Mouse (Mus musculus) MEL (cell line): ENCODE measurements around the gene Stam. TPM values are rescaled to one million over a fixed set of nuclear protein-coding genes. Genes with fewer than 3 reads are reported as not detected.

Source experiments
- DNase-seq: peaks from one replicate; pipeline ENCODE4 v3.0.0; 2011; ENCODE audit warnings: low read depth, low spot score
- H3K27ac ChIP-seq: 2 replicates; pipeline ENCODE4 v1.5.1; 2012; ENCODE audit warnings: low read depth, mild to moderate bottlenecking, control low read depth, low read length, moderate library complexity; ENCODE audit not compliant: control insufficient read depth
- H3K27me3 ChIP-seq, 2 experiments: fragments of 150-350 bp in 1 of 2; sonication (generic) in 1 of 2; 2 replicates each; pipeline ENCODE4 v1.6.1; 2012; ENCODE audit warnings: low read length in 2 of 2, mild to moderate bottlenecking in 2 of 2, improper control_type of control experiment in 1 of 2, moderate library complexity in 1 of 2; ENCODE audit not compliant: insufficient read depth in 2 of 2, control insufficient read depth in 1 of 2
- H3K36me3 ChIP-seq, 2 experiments: 2 replicates each; pipeline ENCODE4 v1.6.1; 2012 to 2014; ENCODE audit warnings: low read length in 2 of 2, improper control_type of control experiment in 1 of 2, inconsistent platforms in 1 of 2, mild to moderate bottlenecking in 1 of 2; ENCODE audit not compliant: insufficient read depth in 2 of 2, control insufficient read depth in 1 of 2
- H3K4me1 ChIP-seq, 2 experiments: fragments of 150-350 bp in 1 of 2; sonication (generic) in 1 of 2; 2 replicates each; pipeline ENCODE4 v1.6.1; 2012; ENCODE audit warnings: low read length in 2 of 2, improper control_type of control experiment in 1 of 2, mild to moderate bottlenecking in 1 of 2; ENCODE audit not compliant: insufficient read depth in 2 of 2, control insufficient read depth in 1 of 2
- H3K4me3 ChIP-seq, 2 experiments: fragments of 150-350 bp in 1 of 2; sonication (generic) in 1 of 2; 2 replicates each; pipeline ENCODE4 v1.5.1; 2012; ENCODE audit warnings: low read depth in 2 of 2, low read length in 2 of 2, mild to moderate bottlenecking in 2 of 2, moderate library complexity in 2 of 2, control low read depth in 1 of 2, improper control_type of control experiment in 1 of 2; ENCODE audit not compliant: control insufficient read depth in 1 of 2, insufficient read depth in 1 of 2
- H3K79me2 ChIP-seq: 2 replicates; pipeline ENCODE4 v1.6.1; 2012; ENCODE audit warnings: mild to moderate bottlenecking, low read length, moderate library complexity; ENCODE audit not compliant: control insufficient read depth, poor library complexity, insufficient read depth
- H3K9ac ChIP-seq: 2 replicates; pipeline ENCODE4 v1.6.1; 2012; ENCODE audit warnings: low read depth, mild to moderate bottlenecking, control low read depth, low read length, moderate library complexity; ENCODE audit not compliant: control insufficient read depth, poor library complexity, severe bottlenecking
- H3K9me3 ChIP-seq: fragments of 150-350 bp; sonication (generic); replicated peaks from 2 replicates; pipeline ENCODE4 v1.6.1; 2012; ENCODE audit warnings: mild to moderate bottlenecking, low read length, improper control_type of control experiment, moderate library complexity; ENCODE audit not compliant: insufficient read depth
- CHD1 ChIP-seq: IDR thresholded peaks from 2 replicates; pipeline ENCODE4 v1.6.1; 2012; ENCODE audit warnings: low read depth, mild to moderate bottlenecking, inconsistent platforms, low read length, improper control_type of control experiment
- CHD2 ChIP-seq: IDR thresholded peaks from 2 replicates; pipeline ENCODE4 v1.6.1; 2011; ENCODE audit warnings: low read length, improper control_type of control experiment
- CTCF ChIP-seq, 3 experiments: IDR thresholded peaks in 2 of 3; conservative IDR thresholded peaks in 1 of 3; 2 replicates each; pipeline ENCODE4 v1.5.1; 2011 to 2012; ENCODE audit warnings: low read length in 3 of 3, low read depth in 2 of 3, mild to moderate bottlenecking in 2 of 3, improper control_type of control experiment in 1 of 3, inconsistent platforms in 1 of 3, mixed read lengths in 1 of 3, moderate library complexity in 1 of 3; ENCODE audit not compliant: control insufficient read depth in 1 of 3, insufficient read depth in 1 of 3, poor library complexity in 1 of 3, severe bottlenecking in 1 of 3
- ELF1 ChIP-seq: IDR thresholded peaks from 2 replicates; pipeline ENCODE4 v1.6.1; 2014; ENCODE audit warnings: low read depth, mild to moderate bottlenecking, inconsistent platforms, low read length, improper control_type of control experiment, moderate library complexity
- EP300 ChIP-seq, 2 experiments: IDR thresholded peaks; 2 replicates each; pipeline ENCODE4 v1.6.1; 2011; ENCODE audit warnings: improper control_type of control experiment in 2 of 2, low read length in 2 of 2, low read depth in 1 of 2, mild to moderate bottlenecking in 1 of 2
- ETS1 ChIP-seq: IDR thresholded peaks from 2 replicates; pipeline ENCODE4 v1.6.1; 2012; ENCODE audit warnings: low read depth, mild to moderate bottlenecking, inconsistent platforms, low read length, improper control_type of control experiment, moderate library complexity
- HCFC1 ChIP-seq: IDR thresholded peaks from 2 replicates; pipeline ENCODE4 v1.6.1; 2012; ENCODE audit warnings: low read depth, mild to moderate bottlenecking, inconsistent platforms, low read length, improper control_type of control experiment, moderate library complexity
- JUND ChIP-seq: IDR thresholded peaks from 2 replicates; pipeline ENCODE4 v1.6.1; 2011; ENCODE audit warnings: low read depth, mild to moderate bottlenecking, improper control_type of control experiment, low read length
- KAT2A ChIP-seq: conservative IDR thresholded peaks from 2 replicates; pipeline ENCODE4 v1.6.1; 2012; ENCODE audit warnings: low read depth, low read length, improper control_type of control experiment, inconsistent platforms
- MAX ChIP-seq: IDR thresholded peaks from 2 replicates; pipeline ENCODE4 v1.6.1; 2011; ENCODE audit warnings: low read length, improper control_type of control experiment
- MEF2A ChIP-seq: IDR thresholded peaks from 2 replicates; pipeline ENCODE4 v1.6.1; 2014; ENCODE audit warnings: low read depth, mild to moderate bottlenecking, inconsistent platforms, low read length, improper control_type of control experiment; ENCODE audit not compliant: poor library complexity, insufficient replicate concordance, severe bottlenecking; ENCODE audit errors: extremely low read depth
- MXI1 ChIP-seq: IDR thresholded peaks from 2 replicates; pipeline ENCODE4 v1.6.1; 2011; ENCODE audit warnings: mild to moderate bottlenecking, low read depth, low read length, improper control_type of control experiment
- MYB ChIP-seq: IDR thresholded peaks from 2 replicates; pipeline ENCODE4 v1.6.1; 2011; ENCODE audit warnings: mild to moderate bottlenecking, low read depth, low read length, improper control_type of control experiment
- MYC ChIP-seq: IDR thresholded peaks from 2 replicates; pipeline ENCODE4 v1.6.1; 2011; ENCODE audit warnings: low read depth, mild to moderate bottlenecking, low read length, improper control_type of control experiment, moderate library complexity
- NELFE ChIP-seq: IDR thresholded peaks from 2 replicates; pipeline ENCODE4 v1.6.1; 2011; ENCODE audit warnings: low read depth, low read length, improper control_type of control experiment
- NRF1 ChIP-seq: IDR thresholded peaks from 2 replicates; pipeline ENCODE4 v1.6.1; 2014; ENCODE audit warnings: low read depth, mild to moderate bottlenecking, inconsistent platforms, low read length, improper control_type of control experiment, moderate library complexity; ENCODE audit not compliant: poor library complexity, insufficient read depth, severe bottlenecking
- POLR2A ChIP-seq, 2 experiments: IDR thresholded peaks; 2 replicates each; pipeline ENCODE4 v1.6.1; 2011 to 2012; ENCODE audit warnings: low read length in 2 of 2, mild to moderate bottlenecking in 2 of 2, control low read depth in 1 of 2, improper control_type of control experiment in 1 of 2, low read depth in 1 of 2, moderate library complexity in 1 of 2; ENCODE audit not compliant: control insufficient read depth in 1 of 2, insufficient read depth in 1 of 2, poor library complexity in 1 of 2
- POLR2AphosphoS2 ChIP-seq: IDR thresholded peaks from 2 replicates; pipeline ENCODE4 v1.6.1; 2011; ENCODE audit warnings: low read length, improper control_type of control experiment
- RAD21 ChIP-seq: IDR thresholded peaks from 2 replicates; pipeline ENCODE4 v1.6.1; 2011; ENCODE audit warnings: mild to moderate bottlenecking, low read depth, low read length, improper control_type of control experiment
- RCOR1 ChIP-seq: IDR thresholded peaks from 2 replicates; pipeline ENCODE4 v1.6.1; 2012; ENCODE audit warnings: low read depth, mild to moderate bottlenecking, inconsistent platforms, low read length, improper control_type of control experiment
- SIN3A ChIP-seq: IDR thresholded peaks from 2 replicates; pipeline ENCODE4 v1.6.1; 2012; ENCODE audit warnings: low read length, improper control_type of control experiment, inconsistent platforms
- TAL1 ChIP-seq: IDR thresholded peaks from 2 replicates; pipeline ENCODE4 v1.6.1; 2012; ENCODE audit warnings: mild to moderate bottlenecking, inconsistent platforms, low read length, moderate library complexity, mixed read lengths
- TCF12 ChIP-seq: IDR thresholded peaks from 2 replicates; pipeline ENCODE4 v1.6.1; 2014; ENCODE audit warnings: low read depth, mild to moderate bottlenecking, inconsistent platforms, low read length, improper control_type of control experiment, moderate library complexity
- UBTF ChIP-seq: IDR thresholded peaks from 2 replicates; pipeline ENCODE4 v1.6.1; 2012; ENCODE audit warnings: low read depth, mild to moderate bottlenecking, inconsistent platforms, low read length, improper control_type of control experiment, moderate library complexity, borderline replicate concordance; ENCODE audit not compliant: insufficient read depth
- USF1 ChIP-seq: IDR thresholded peaks from 2 replicates; pipeline ENCODE4 v1.6.1; 2014; ENCODE audit warnings: low read depth, mild to moderate bottlenecking, inconsistent platforms, low read length, improper control_type of control experiment, moderate library complexity
- ZKSCAN1 ChIP-seq: IDR thresholded peaks from 2 replicates; pipeline ENCODE4 v1.6.1; 2012; ENCODE audit warnings: low read depth, mild to moderate bottlenecking, inconsistent platforms, low read length, improper control_type of control experiment, moderate library complexity
- ZMIZ1 ChIP-seq: IDR thresholded peaks from 2 replicates; pipeline ENCODE4 v1.6.1; 2012; ENCODE audit warnings: low read depth, mild to moderate bottlenecking, inconsistent platforms, low read length, improper control_type of control experiment, moderate library complexity
- ZNF384 ChIP-seq: IDR thresholded peaks from 2 replicates; pipeline ENCODE4 v1.6.1; 2012; ENCODE audit warnings: low read depth, mild to moderate bottlenecking, inconsistent platforms, low read length, improper control_type of control experiment
- polyA plus RNA-seq, 2 experiments: library from polyadenylated mRNA; stranded (reverse) in 1 of 2; unstranded in 1 of 2; fragments of >175 nt in 1 of 2; fragments of >200 nt in 1 of 2; gene quantifications; 2 replicates each; pipeline versions ENCODE4 v1.2.1 to v1.2.4; 2012; ENCODE audit warnings: low replicate concordance in 2 of 2, low read depth in 1 of 2; ENCODE audit not compliant: insufficient read length in 2 of 2, insufficient read depth in 1 of 2, missing spikeins in 1 of 2
- total RNA-seq: library from RNA; depleted of rRNA; stranded (reverse); fragments of 300-350 nt; gene quantifications from 2 replicates; pipeline ENCODE4 v1.2.3, GENCODE M21; 2012

Gene Stam
- total and polyA plus RNA-seq, 3 experiments: 24.5 to 466 (median 29.6) TPM

DNA sequence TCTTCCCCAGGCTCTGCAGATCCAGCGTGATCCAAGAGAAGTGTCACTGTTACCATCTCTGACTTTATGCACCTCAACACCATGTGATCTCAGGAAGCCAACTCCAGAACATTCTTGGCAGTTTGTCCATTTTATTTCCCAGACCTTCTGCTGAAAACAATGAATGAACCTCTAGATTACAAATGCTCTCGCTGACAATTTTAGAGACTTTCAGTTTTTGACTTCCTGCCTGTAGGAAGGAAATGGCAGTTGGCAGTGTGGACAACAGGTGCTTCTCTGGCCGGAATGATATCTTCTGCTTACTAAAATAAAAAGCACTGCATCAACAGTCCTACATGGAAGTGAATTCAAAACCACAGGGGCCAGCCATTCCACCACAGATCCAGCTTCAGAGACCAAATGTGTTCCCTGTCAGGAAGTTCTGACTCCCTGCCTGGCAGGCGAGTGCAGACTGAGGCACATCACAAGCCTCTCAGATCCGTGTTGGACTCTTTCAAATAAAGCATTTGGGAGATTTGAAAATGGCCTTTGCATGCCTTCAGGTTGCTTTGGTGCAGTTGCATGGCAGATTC, 90.6 kb downstream of the Stam start:
- DNase-seq: no peak
- H3K4me3 ChIP-seq: no peak overlapping the region
- no peaks in the 10 kb centered on the region for H3K9me3 ChIP-seq
- no peaks in the 10 kb centered on the region for H3K27me3 ChIP-seq
- H3K9ac ChIP-seq: no peak overlapping the region
- H3K27ac ChIP-seq: no peak overlapping the region
- TF ChIP-seq MEF2A (no peak), TCF12 (no peak), SIN3A (no peak), RAD21 (no peak), CHD1 (no peak), MAX (no peak), ELF1 (no peak), ZMIZ1 (no peak), MYB (no peak), ETS1 (no peak), EP300 (IDR thresholded peaks at IDR 0.05; ENCODE audit: low read depth in 1 of 2, low read length in 2 of 2) (no peak), TAL1 (no peak), POLR2A (IDR thresholded peaks at IDR 0.05; ENCODE audit: control insufficient read depth in 1 of 2, insufficient read depth in 1 of 2, low read depth in 1 of 2, low read length in 2 of 2, poor library complexity in 1 of 2) (no peak), MYC (no peak), HCFC1 (no peak), POLR2AphosphoS2 (no peak), ZNF384 (no peak), KAT2A (no peak)
- no peaks in the 10 kb centered on the region; a peak in 1 of 4 replicates for H3K4me1 ChIP-seq
- peaks cover 0 to 2% of the 10 kb centered on the region in 2 experiments; a peak in 2 of 4 replicates for H3K36me3 ChIP-seq
- H3K79me2 ChIP-seq: no peaks in the 10 kb centered on the region

- Histone ChIP-seq H3K9me3 (no peaks in the 10 kb centered on the region), H3K9ac (no peak overlapping the region), H3K79me2 (no peaks in the 10 kb centered on the region), H3K4me1 (no peaks in the 10 kb centered on the region; a peak in 1 of 4 replicates), H3K27ac (no peak overlapping the region), H3K27me3 (no peaks in the 10 kb centered on the region), H3K4me3 (no peak overlapping the region), H3K36me3 (peaks cover 0 to 2% of the 10 kb centered on the region in 2 experiments; a peak in 2 of 4 replicates)
- DNase-seq: no peak
- TF ChIP-seq MXI1 (no peak), NRF1 (no peak), MAX (no peak), POLR2A (IDR thresholded peaks at IDR 0.05; ENCODE audit: control insufficient read depth in 1 of 2, insufficient read depth in 1 of 2, low read depth in 1 of 2, low read length in 2 of 2, poor library complexity in 1 of 2) (no peak), SIN3A (no peak), CHD1 (no peak), POLR2AphosphoS2 (no peak), TCF12 (no peak), ZKSCAN1 (no peak), CHD2 (no peak), MYB (no peak), USF1 (no peak), NELFE (no peak), RCOR1 (no peak), HCFC1 (no peak), JUND (no peak), UBTF (no peak), EP300 (IDR thresholded peaks at IDR 0.05; ENCODE audit: low read depth in 1 of 2, low read length in 2 of 2) (no peak), CTCF (IDR thresholded peaks at IDR 0.05 in 2 of 3, conservative IDR thresholded peaks at IDR 0.05 in 1 of 3; ENCODE audit: control insufficient read depth in 1 of 3, insufficient read depth in 1 of 3, low read depth in 2 of 3, low read length in 3 of 3, poor library complexity in 1 of 3, severe bottlenecking in 1 of 3) (no peak)
These were observed 91.2 kb downstream of the Stam start for GRCm38 (mm10) chr2:14165066-14165465.
